Mouse (Mus musculus): ENCODE data around the gene Olfr544. TPM values are rescaled to one million over a fixed set of nuclear protein-coding genes. Genes with fewer than 3 reads are reported as not detected.

Gene Olfr544
- polyA plus RNA-seq, 1 experiment from 2014 or later = 0.06 TPM

DNA sequence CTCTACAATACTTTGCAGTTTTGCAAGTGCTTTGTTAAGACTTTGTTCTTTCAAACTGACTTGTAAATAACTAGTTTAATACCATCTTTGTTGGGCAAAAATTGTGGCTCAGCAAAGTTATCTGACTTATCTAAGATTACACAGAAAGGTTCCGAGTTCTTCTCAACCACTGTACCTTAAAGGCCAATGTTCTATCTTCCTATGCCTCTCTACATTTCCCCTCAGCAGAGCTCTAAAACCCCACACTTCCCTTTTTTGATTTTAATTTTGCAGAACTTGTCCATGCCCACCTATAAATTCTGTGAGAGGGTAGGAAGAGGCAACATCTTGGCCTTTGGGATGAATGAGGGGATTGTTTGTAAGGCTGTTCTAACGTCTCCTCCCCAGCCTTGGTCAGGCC, 53.8 kb downstream of the Olfr544 start:
- Histone ChIP-seq H3K4me1 (replicated peaks) (no peaks in the 10 kb centered on the region), H3K27me3 (replicated peaks) (peaks cover 20% of the 10 kb centered on the region), H3K27ac (ENCODE audit: poor library complexity, severe bottlenecking) (no peak overlapping the region), H3K9me3 (replicated peaks) (no peaks in the 10 kb centered on the region), H3K9ac (no peak overlapping the region), H3K4me3 (no peak overlapping the region), H3K36me3 (peaks cover 3% of the 10 kb centered on the region), H3K4me2 (no peak overlapping the region)
- ATAC-seq (ENCODE audit: insufficient number of reproducible peaks, low FRiP score) = no peak
- 72% methylated on average over 2 of the region's 2 CpGs for WGBS

Other genes with a start within 250 kb of the Olfr544 start
- gene Rhog, start 232.3 kb downstream of the Olfr544 start, polyA plus RNA-seq (2016; fragmentation: Nextera tagmentation; extraction: Ambion mirVana) = 41.9 and 42.7 TPM in 2 replicates
- 16.8 and 19.1 TPM in 2 replicates for gene Stim1, start 220.5 kb downstream of the Olfr544 start, polyA plus RNA-seq (2016; fragmentation: Nextera tagmentation; extraction: Ambion mirVana)
- gene Rrm1, start 46.6 kb downstream of the Olfr544 start, polyA plus RNA-seq (2016; fragmentation: Nextera tagmentation; extraction: Ambion mirVana) = 134 and 145 TPM in 2 replicates
- 0.15 TPM in 1 of 2 replicates, not detected in the other for gene Olfr543, start 6.6 kb downstream of the Olfr544 start, polyA plus RNA-seq (2016; fragmentation: Nextera tagmentation; extraction: Ambion mirVana)
- gene Olfr545, start 11.3 kb upstream of the Olfr544 start, polyA plus RNA-seq (2016; fragmentation: Nextera tagmentation; extraction: Ambion mirVana) = not detected in 2 replicates
- gene Olfr547, start 46.4 kb upstream of the Olfr544 start, polyA plus RNA-seq (2016; fragmentation: Nextera tagmentation; extraction: Ambion mirVana) = not detected in 2 replicates
- gene Olfr548-ps1, start 52.6 kb upstream of the Olfr544 start, polyA plus RNA-seq (2016; fragmentation: Nextera tagmentation; extraction: Ambion mirVana) = not detected in 2 replicates
- gene Olfr549, start 61.6 kb upstream of the Olfr544 start, polyA plus RNA-seq (2016; fragmentation: Nextera tagmentation; extraction: Ambion mirVana) = not detected in 2 replicates
- 0.46 and 0.49 TPM in 2 replicates for gene Trim21, start 77.2 kb upstream of the Olfr544 start, polyA plus RNA-seq (2016; fragmentation: Nextera tagmentation; extraction: Ambion mirVana)
- gene Olfr550, start 83.1 kb upstream of the Olfr544 start, polyA plus RNA-seq (2016; fragmentation: Nextera tagmentation; extraction: Ambion mirVana) = not detected in 2 replicates
- not detected in 2 replicates for gene Olfr551, start 103.6 kb upstream of the Olfr544 start, polyA plus RNA-seq (2016; fragmentation: Nextera tagmentation; extraction: Ambion mirVana)
- gene Olfr552, start 109.5 kb upstream of the Olfr544 start, polyA plus RNA-seq (2016; fragmentation: Nextera tagmentation; extraction: Ambion mirVana) = not detected in 2 replicates
- gene Olfr553, start 129.9 kb upstream of the Olfr544 start, polyA plus RNA-seq (2016; fragmentation: Nextera tagmentation; extraction: Ambion mirVana) = not detected in 2 replicates
- not detected in 2 replicates for gene Olfr554, start 150.1 kb upstream of the Olfr544 start, polyA plus RNA-seq (2016; fragmentation: Nextera tagmentation; extraction: Ambion mirVana)
- gene Olfr555, start 170.5 kb upstream of the Olfr544 start, polyA plus RNA-seq (2016; fragmentation: Nextera tagmentation; extraction: Ambion mirVana) = not detected in 2 replicates
- not detected in 2 replicates for gene Olfr556, start 176.6 kb upstream of the Olfr544 start, polyA plus RNA-seq (2016; fragmentation: Nextera tagmentation; extraction: Ambion mirVana)
- 14.1 and 14.7 TPM in 2 replicates for gene Trim68, start 199.0 kb upstream of the Olfr544 start, polyA plus RNA-seq (2016; fragmentation: Nextera tagmentation; extraction: Ambion mirVana)
- gene Olfr557, start 207.6 kb upstream of the Olfr544 start, polyA plus RNA-seq (2016; fragmentation: Nextera tagmentation; extraction: Ambion mirVana) = not detected in 2 replicates
- not detected in 2 replicates for gene Olfr558, start 213.9 kb upstream of the Olfr544 start, polyA plus RNA-seq (2016; fragmentation: Nextera tagmentation; extraction: Ambion mirVana)
- not detected in 2 replicates for gene Olfr33, start 230.8 kb upstream of the Olfr544 start, polyA plus RNA-seq (2016; fragmentation: Nextera tagmentation; extraction: Ambion mirVana)
- not detected in 2 replicates for gene Olfr559, start 239.2 kb upstream of the Olfr544 start, polyA plus RNA-seq (2016; fragmentation: Nextera tagmentation; extraction: Ambion mirVana)